Mouse (Mus musculus): ENCODE results near the gene Ttf2.

Gene Ttf2

DNA sequence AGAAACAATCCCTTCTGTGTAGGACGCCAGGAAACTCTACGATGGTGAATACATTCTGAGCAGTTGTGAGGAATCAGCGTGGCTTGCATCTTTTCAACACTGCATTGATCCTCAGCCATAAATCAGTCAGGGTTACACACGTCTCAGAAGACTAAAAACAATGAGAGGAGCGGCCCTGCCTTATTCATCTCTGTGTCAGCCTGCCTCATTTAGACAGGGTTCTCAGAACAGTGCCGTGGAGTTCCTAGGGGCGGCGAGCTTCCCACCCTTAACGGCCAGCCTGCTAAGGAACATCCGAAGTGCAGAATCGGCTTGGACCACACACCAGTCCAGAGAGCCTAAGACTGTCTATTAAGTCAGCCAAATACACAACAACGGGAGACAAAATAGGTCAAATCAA lies 20.0 kb upstream of the Ttf2 start:
- in situ Hi-C loops (cut with MboI; ENCODE audit: low sequenced_read_pairs), result loop anchor here (25.0 kb wide), 1 partner anchor 298 kb away; the partner anchor contains the start of gene Cd2

DNA sequence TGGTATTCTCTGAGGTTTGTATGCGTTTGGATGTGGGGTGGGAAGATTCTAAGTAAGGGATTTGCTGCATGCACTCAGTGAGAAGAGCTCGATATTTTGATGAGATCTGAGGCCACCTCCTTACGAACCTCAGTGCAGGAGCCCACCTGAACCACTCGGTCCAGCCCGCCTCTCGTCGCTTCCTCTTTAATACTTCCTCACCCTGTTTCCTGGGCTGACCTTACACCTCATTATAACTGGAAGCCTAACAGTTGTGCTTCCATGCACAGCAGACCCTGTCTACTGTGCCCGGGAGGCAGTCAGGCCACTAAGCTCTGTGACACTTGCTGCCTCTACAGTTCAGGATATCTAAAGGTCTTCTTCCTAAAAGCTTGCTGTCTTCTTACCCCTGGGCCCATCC lies 9.8 kb upstream of the Ttf2 start:
- in situ Hi-C loops (cut with MboI; ENCODE audit: low sequenced_read_pairs), result loop anchor here (25.0 kb wide), 1 partner anchor 308 kb away; the partner anchor contains the start of gene Cd2

DNA sequence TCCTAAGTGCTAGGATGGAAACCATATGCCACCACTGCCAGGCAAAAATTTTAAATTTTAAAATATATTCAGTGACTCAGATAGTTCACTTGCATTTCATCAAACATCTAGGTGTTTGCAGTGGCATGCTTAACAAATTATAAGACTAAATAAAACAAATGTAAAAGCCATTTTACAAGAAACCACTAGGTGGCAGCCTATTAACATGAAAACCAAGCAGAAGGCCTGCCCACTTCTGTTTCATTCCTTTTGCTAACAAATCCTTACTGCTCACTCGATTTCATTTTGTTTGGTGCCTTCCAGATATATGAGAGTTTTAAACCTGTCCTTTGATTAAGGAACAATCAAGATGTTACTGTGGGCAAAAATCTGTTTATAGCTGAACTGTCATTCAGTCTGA lies 4.4 kb upstream of the Ttf2 start:
- in situ Hi-C loops (cut with MboI; ENCODE audit: low sequenced_read_pairs), result no loop called here

DNA sequence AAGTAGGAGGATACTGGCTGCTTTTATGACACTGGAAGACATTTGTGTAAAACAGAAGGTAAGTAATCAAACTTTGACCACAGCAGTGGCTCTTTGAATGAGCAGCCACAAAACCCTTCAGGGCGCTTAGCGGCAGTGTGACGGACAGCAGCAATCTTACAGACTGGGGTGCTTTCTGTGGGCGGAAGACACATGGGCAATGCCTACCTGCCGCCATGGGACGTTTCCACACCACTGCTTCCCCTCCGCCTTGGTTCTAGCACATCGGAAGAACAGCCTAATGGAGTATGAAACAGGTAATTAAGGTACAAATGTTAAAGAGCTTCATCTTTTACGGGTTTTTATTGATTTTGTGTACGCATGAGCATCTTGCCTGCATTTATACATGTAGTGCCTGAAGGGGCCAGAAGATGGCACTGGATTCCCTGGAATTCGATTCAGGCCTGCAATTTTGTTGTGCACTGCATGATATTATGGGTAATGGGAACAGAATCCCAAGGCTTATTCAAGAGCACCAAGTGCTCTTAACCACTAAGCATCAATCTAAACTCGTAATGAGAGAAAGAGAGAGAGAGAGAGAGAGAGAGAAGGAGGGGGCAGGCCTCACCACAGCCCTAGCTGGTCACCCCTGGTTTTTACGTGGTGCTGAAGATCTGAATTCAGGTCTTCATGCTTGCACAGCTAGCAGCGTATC lies 5.5 kb downstream of the Ttf2 start:
- in situ Hi-C loops (cut with MboI; ENCODE audit: low sequenced_read_pairs), result no loop called here

DNA sequence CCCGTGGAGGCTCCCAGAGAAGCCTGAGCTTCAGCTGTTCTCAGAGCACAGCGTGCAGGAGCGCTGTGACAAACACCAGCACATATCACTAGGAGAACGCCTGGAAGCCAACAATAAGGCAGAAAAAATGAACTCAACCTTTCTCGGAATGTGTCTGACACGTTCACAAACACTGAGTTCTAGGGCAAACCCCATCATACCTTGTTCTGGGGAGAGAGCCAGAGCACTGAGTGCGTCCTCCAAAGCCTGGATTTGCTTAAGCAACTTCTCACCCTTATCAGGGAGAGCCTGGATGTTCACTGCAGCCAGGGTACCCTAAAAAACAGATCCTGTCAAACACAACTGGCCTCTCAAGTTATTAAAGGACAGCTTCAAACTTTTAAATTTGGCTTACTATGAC lies 8.0 kb downstream of the Ttf2 start:
- in situ Hi-C loops (cut with MboI; ENCODE audit: low sequenced_read_pairs), result no loop called here

- in situ Hi-C loops (cut with MboI; ENCODE audit: low sequenced_read_pairs), result no loop called here
Observed at GRCm38 (mm10) chr3:100961007-100961406, 8.5 kb downstream of the Ttf2 start.

DNA sequence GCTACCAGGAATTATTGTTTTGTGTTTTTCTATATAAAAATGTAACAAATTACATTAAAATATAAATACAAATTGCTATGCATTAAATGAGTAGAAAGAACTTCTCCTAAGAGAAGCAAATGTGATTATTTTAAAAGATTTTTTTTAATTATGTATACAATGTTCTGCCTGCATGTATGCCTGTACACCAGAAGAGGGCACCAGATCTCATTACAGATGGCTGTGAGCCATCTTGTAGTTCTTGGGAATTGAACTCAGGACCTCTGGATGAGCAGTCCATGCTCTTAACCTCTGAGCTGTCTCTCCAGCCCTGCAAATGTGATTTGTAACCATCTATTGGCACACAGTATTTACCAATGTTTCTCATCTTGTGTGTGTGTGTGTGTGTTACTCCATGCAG lies 14.8 kb downstream of the Ttf2 start:
- in situ Hi-C loops (cut with MboI; ENCODE audit: low sequenced_read_pairs), result no loop called here

GRCm38 (mm10) chr3:100951531-100951930 lies 17.9 kb downstream of the Ttf2 start:
- in situ Hi-C loops (cut with MboI; ENCODE audit: low sequenced_read_pairs), result no loop called here

DNA sequence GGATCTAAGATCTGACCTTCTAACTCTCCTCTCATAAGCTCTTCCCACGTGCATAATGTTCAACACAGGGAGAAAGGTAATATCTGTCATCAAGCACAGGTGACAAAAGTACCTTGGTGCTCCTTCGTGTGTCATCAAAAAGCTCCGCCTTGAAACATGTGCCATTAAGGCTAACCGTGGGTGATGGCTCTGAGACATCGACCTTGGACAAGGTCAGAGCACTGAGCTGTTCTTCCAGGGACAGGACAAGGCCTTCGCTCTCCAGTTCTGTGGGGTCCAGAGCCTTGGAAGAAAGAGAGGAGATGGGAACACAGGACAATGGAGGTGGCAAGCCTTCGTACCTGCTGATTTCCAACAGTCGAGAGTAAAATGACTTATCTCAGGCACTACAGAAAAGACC lies 22.2 kb downstream of the Ttf2 start:
- in situ Hi-C loops (cut with MboI; ENCODE audit: low sequenced_read_pairs), result loop anchor here (25.0 kb wide), 1 partner anchor 760 kb away; no protein-coding TSS in a partner anchor

GRCm38 (mm10) chr3:100940496-100941037 lies 28.9 kb downstream of the Ttf2 start:
- in situ Hi-C loops (cut with MboI; ENCODE audit: low sequenced_read_pairs), result loop anchor here (25.0 kb wide), 1 partner anchor 753 kb away; no protein-coding TSS in a partner anchor

DNA sequence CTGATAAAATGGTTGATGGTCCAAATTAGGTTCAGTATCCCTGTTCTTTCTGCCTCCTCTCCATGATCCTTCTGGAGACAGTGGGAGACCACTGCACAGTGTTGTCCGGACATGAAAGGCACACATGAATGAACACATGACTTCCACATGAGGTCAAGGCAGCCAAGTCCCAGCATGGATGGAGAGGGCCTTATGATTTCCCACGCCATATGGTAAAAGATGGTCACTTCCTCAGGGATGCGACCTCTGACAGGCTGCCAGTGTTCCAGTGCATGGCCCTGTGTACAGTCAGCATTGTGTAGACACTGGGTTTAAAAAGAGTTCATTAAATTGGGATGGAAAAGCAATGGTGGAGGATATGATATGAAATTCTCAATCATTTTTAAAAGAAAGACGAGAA lies 31.3 kb downstream of the Ttf2 start:
- in situ Hi-C loops (cut with MboI; ENCODE audit: low sequenced_read_pairs), result loop anchor here (25.0 kb wide), 1 partner anchor 751 kb away; no protein-coding TSS in a partner anchor

- in situ Hi-C loops (cut with MboI; ENCODE audit: low sequenced_read_pairs), result loop anchor here (25.0 kb wide), 1 partner anchor 749 kb away; no protein-coding TSS in a partner anchor
Observed at GRCm38 (mm10) chr3:100936201-100936600, 33.3 kb downstream of the Ttf2 start.

DNA sequence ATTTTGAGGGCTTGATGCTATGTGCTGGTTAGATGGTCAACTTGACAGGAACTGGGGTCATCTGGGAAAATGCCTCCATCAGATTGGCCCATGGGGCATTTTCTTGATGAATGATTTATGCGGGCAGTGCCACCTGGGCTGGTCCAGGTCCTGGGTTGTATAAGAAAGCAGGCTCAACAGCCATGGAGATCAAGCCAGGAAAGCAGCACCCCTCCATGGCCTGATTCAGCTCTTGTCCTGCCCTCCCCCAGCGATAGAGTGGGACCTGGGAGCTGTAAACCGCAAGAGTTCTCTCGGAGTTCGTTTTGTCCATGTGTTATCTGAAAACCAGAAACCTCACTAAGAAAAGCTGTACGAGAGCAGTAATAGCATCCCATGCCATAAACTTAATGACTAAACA lies 33.9 kb downstream of the Ttf2 start:
- in situ Hi-C loops (cut with MboI; ENCODE audit: low sequenced_read_pairs), result loop anchor here (25.0 kb wide), 1 partner anchor 748 kb away; no protein-coding TSS in a partner anchor

GRCm38 (mm10) chr3:100932077-100932944 lies 37.2 kb downstream of the Ttf2 start:
- in situ Hi-C loops (cut with MboI; ENCODE audit: low sequenced_read_pairs), result loop anchor here (25.0 kb wide), 1 partner anchor 745 kb away; no protein-coding TSS in a partner anchor

DNA sequence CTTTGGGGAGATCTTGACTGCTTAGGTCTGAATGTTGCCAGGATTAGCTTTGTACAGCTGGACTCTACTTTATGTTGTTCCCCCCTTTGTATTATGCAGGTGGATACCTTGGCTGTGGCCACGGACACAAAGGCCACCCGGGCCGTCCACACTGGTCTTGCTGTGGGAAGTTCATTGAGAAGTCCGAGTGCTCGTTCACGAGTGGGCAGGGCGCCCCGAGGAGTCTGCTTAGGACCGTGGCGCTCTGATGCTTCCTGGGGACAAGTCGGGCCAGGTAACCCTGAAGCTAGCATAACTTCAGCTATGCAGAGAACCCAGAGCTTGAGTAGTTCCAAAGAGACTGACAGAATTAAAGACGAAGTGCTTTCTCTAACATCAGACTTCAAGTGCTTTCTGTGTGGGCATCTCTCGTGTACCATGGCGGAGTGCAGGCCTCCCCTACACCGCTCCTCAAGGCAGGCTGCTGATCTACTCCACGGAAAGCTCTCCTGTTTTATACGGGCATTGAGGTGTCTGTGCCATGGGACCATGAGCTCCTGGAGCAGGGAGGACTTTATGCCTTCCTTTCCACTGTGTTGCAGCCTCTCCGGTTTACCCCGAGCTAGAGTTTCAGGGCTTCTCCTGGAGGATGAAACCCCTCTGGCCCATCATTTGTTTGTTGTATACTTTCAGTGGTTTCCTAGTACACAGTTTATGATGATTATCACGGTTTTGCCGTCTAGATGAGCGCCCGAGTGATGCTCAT lies 38.0 kb downstream of the Ttf2 start:
- in situ Hi-C loops (cut with MboI; ENCODE audit: low sequenced_read_pairs), result loop anchor here (25.0 kb wide), 1 partner anchor 744 kb away; no protein-coding TSS in a partner anchor

DNA sequence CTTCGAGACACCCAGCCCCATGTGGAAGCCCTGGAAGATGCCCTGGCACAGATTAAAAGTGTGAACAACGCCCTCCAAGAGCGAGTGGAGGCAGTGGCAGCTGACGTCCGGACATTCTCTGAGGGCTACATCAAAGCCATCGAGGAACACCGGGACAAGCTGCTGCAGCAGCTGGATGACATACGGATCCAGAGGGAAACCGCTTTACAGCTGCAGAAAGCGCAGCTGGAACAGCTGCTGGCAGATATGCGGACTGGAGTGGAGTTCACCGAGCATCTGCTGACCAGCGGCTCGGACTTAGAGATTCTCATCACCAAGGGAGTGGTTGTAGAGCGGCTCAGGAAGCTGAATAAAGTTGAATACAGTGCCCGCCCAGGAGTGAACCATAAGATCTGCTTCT lies 44.3 kb downstream of the Ttf2 start:
- in situ Hi-C loops (cut with MboI; ENCODE audit: low sequenced_read_pairs), result loop anchor here (25.0 kb wide), 1 partner anchor 738 kb away; no protein-coding TSS in a partner anchor

GRCm38 (mm10) chr3:100924065-100924732 lies 45.3 kb downstream of the Ttf2 start:
- in situ Hi-C loops (cut with MboI; ENCODE audit: low sequenced_read_pairs), result no loop called here

GRCm38 (mm10) chr3:100922506-100923375 lies 46.7 kb downstream of the Ttf2 start:
- in situ Hi-C loops (cut with MboI; ENCODE audit: low sequenced_read_pairs), result no loop called here

Data from CH12F3 (cell line).